Mouse (Mus musculus) olfactory bulb, adult 2 months (tissue): Measurements from ENCODE around the gene Snrnp200. TPM values are rescaled to one million over a fixed set of nuclear protein-coding genes. Genes with fewer than 3 reads are reported as not detected.
"Not testable (repeated sequence)": the region's sequence is repeated elsewhere in the genome, so short reads cannot be mapped to it uniquely, and the experiment has no call there.

Experiments used
- H3K27ac ChIP-seq: fragments of 200-500 bp; 2 replicates; pipeline ENCODE4 v1.5.1; 2012; ENCODE audit warnings: low read depth, low read length; ENCODE audit not compliant: insufficient read depth
- H3K4me1 ChIP-seq: fragments of 200-500 bp; 2 replicates; pipeline ENCODE4 v1.6.1; 2012; ENCODE audit warnings: low read length; ENCODE audit not compliant: control insufficient read depth, insufficient read depth
- H3K4me3 ChIP-seq: fragments of 200-500 bp; 2 replicates; pipeline ENCODE4 v1.5.1; 2012; ENCODE audit warnings: mild to moderate bottlenecking, low read depth, low read length, moderate library complexity; ENCODE audit not compliant: insufficient read depth
- CTCF ChIP-seq: fragments of 200-500 bp; IDR thresholded peaks from 2 replicates; pipeline ENCODE4 v1.5.1; 2012; ENCODE audit warnings: low read depth, mild to moderate bottlenecking, low read length, moderate library complexity; ENCODE audit not compliant: insufficient read depth
- POLR2A ChIP-seq: fragments of 200-500 bp; IDR thresholded peaks from 2 replicates; pipeline ENCODE4 v1.6.1; 2012; ENCODE audit warnings: mild to moderate bottlenecking, low read depth, low read length, moderate library complexity; ENCODE audit not compliant: insufficient read depth
- WGBS: fragments of 180-500 bp; shearing (Covaris S2); methylation state at CpG from one replicate; pipeline ENCODE4 v1.1.7; 2018; 5-methylcytosine and 5-hydroxymethylcytosine counted together
- polyA plus RNA-seq: library from polyadenylated mRNA; stranded (reverse); fragments of >200 nt; gene quantifications from 2 replicates; pipeline ENCODE4 v1.2.4, GENCODE M21; 2012; ENCODE audit warnings: low replicate concordance; ENCODE audit not compliant: missing spikeins, insufficient read depth, insufficient read length

Gene Snrnp200
- polyA plus RNA-seq, 1 experiment: 192 TPM

GRCm38 (mm10) chr2:127270300-127271041, 62.3 kb downstream of the Snrnp200 start:
- WGBS: under 1% methylated on average over 75 of the region's 75 CpGs
- TF ChIP-seq POLR2A: no peak; the same call in 1 of the 2 replicates
- TF ChIP-seq CTCF: no peak
- Histone ChIP-seq H3K4me3 (peak overlapping the region; percentile 87), H3K27ac (peak overlapping the region; percentile 80), H3K4me1 (peaks cover 9% of the 10 kb centered on the region; the same call in 1 of the 2 replicates)

GRCm38 (mm10) chr2:127271042-127271515, 62.9 kb downstream of the Snrnp200 start:
- 0 out of 2 replicates have a peak overlapping the region, but pooled peaks have one; percentile 6 for H3K27ac ChIP-seq
- 2% methylated on average over 8 of the region's 8 CpGs for WGBS
- peak overlapping the region; percentile 87 for H3K4me3 ChIP-seq
- TF ChIP-seq POLR2A (no peak), CTCF (no peak)
- peaks cover 9% of the 10 kb centered on the region; the same call in 1 of the 2 replicates for H3K4me1 ChIP-seq

GRCm38 (mm10) chr2:127272049-127272448, 63.9 kb downstream of the Snrnp200 start:
- not testable (repeated sequence) for H3K4me3 ChIP-seq, H3K4me1 ChIP-seq, H3K27ac ChIP-seq
- WGBS: 87% methylated on average over 4 of the region's 4 CpGs

- WGBS: 98% methylated on average over 3 of the region's 3 CpGs
- H3K4me1 ChIP-seq: peaks cover 9% of the 10 kb centered on the region; the same call in 1 of the 2 replicates
- H3K4me3 ChIP-seq: no peak overlapping the region
- TF ChIP-seq CTCF: no peak
- TF ChIP-seq POLR2A: no peak
- no peak overlapping the region for H3K27ac ChIP-seq
These were observed 64.6 kb downstream of the Snrnp200 start for GRCm38 (mm10) chr2:127272806-127273205.

GRCm38 (mm10) chr2:127274590-127274989, 66.4 kb downstream of the Snrnp200 start:
- H3K27ac ChIP-seq: no peak overlapping the region
- 44% methylated on average over 2 of the region's 2 CpGs for WGBS
- H3K4me1 ChIP-seq: peaks cover 9% of the 10 kb centered on the region; the same call in 1 of the 2 replicates
- H3K4me3 ChIP-seq: no peak overlapping the region
- TF ChIP-seq POLR2A (no peak), CTCF (no peak)

- Histone ChIP-seq H3K4me3 (no peak overlapping the region), H3K4me1 (peaks cover 9% of the 10 kb centered on the region; the same call in 1 of the 2 replicates), H3K27ac (no peak overlapping the region)
- no peak for TF ChIP-seq POLR2A
- TF ChIP-seq CTCF: no peak
- WGBS: 56% methylated on average over 5 of the region's 5 CpGs
These were observed 67.5 kb downstream of the Snrnp200 start for GRCm38 (mm10) chr2:127275551-127276320.

- TF ChIP-seq POLR2A: no peak
- no peak for TF ChIP-seq CTCF
- Histone ChIP-seq H3K27ac (no peak overlapping the region), H3K4me3 (no peak overlapping the region), H3K4me1 (peaks cover 5% of the 10 kb centered on the region; the same call in 1 of the 2 replicates)
These were observed 70.0 kb downstream of the Snrnp200 start for GRCm38 (mm10) chr2:127278162-127278561.

Other genes with a start within 250 kb of the Snrnp200 start
- not detected in 2 replicates for gene Ap4e1, start 199.7 kb upstream of the Snrnp200 start, polyA plus RNA-seq
- not detected in 2 replicates for gene Blvra, start 137.7 kb upstream of the Snrnp200 start, polyA plus RNA-seq
- not detected in 2 replicates for gene Ncaph, start 74.4 kb upstream of the Snrnp200 start, polyA plus RNA-seq
- gene Itpripl1, start 64.9 kb upstream of the Snrnp200 start, polyA plus RNA-seq: not detected in 2 replicates
- gene 1810024B03Rik, start 106 bp upstream of the Snrnp200 start, polyA plus RNA-seq: not detected in 2 replicates
- gene Ciao1, start 39.4 kb downstream of the Snrnp200 start, polyA plus RNA-seq: not detected in 2 replicates
- not detected in 2 replicates for gene Tmem127, start 39.5 kb downstream of the Snrnp200 start, polyA plus RNA-seq
- gene Stard7, start 61.8 kb downstream of the Snrnp200 start, polyA plus RNA-seq: 1,047 TPM in 1 of 2 replicates, not detected in the other
- gene Dusp2, start 127.8 kb downstream of the Snrnp200 start, polyA plus RNA-seq: not detected in 2 replicates
- gene Astl, start 130.3 kb downstream of the Snrnp200 start, polyA plus RNA-seq: not detected in 2 replicates
- not detected in 2 replicates for gene Adra2b, start 154.8 kb downstream of the Snrnp200 start, polyA plus RNA-seq
- gene Gpat2, start 216.8 kb downstream of the Snrnp200 start, polyA plus RNA-seq: not detected in 2 replicates
- not detected in 2 replicates for gene Fahd2a, start 236.2 kb downstream of the Snrnp200 start, polyA plus RNA-seq